Mouse (Mus musculus) liver, adult 2 months (tissue): ENCODE measurements around the gene Ppp1r14a.

Experiments
- CTCF ChIP-seq: fragments of 200-500 bp; IDR thresholded peaks from 2 replicates; pipeline ENCODE4 v1.5.1; 2011; ENCODE audit warnings: low read depth, low read length, control low read depth
- POLR2A ChIP-seq: fragments of 200-500 bp; IDR thresholded peaks from 2 replicates; pipeline ENCODE4 v1.6.1; 2011; ENCODE audit warnings: low read length, control low read depth; ENCODE audit not compliant: insufficient read depth; ENCODE audit errors: extremely low read depth

- TF ChIP-seq CTCF: no peak
- no peak for TF ChIP-seq POLR2A
Measured at GRCm38 (mm10) chr7:29280801-29281200, 8.3 kb upstream of the Ppp1r14a start.
